8 mouse cellular contexts compared by ENCODE assay signal in the genomic region with DNA sequence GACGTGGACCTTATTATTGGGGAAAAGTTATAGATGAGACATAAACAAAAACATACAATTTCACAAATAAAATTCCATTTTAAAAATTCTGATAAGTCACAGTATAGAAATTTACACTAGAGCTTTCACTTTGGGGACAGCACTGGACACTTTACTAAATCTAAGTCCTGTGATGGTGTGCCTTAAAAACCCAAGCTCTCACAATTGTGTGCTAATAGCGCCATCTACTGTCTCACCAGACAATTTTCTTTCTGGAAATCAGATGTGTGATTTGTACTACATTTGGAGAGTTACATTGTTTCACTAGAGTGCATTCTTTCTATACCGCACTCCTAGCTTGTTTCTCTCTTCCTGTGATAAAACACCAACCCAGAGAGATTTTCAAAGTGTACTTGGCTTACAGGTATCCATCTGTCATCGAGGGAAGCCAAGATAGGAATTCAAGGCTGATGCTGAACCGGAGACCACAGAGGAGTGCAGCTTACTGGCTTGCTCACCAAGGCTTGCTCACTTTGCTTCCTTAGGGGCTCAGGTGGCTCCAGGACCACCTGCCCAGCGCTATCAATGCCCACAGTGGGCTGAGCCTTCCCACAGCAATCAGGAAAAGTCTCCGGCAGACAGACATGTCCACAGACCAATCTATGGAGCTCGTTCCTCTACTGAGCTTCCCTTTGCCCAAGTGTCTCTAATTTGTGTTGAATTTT. TPM values are rescaled to one million over a fixed set of nuclear protein-coding genes. Genes with fewer than 3 reads are reported as not detected.
A peak's percentile ranks its signal among the peaks of the same experiment; 100 is the strongest.
DNase-seq lines count a peak whose midpoint lies in the region; ATAC-seq lines count a peak whose summit lies in the region.

No protein-coding gene starts in this region.

- H3K9me3 ChIP-seq in heart, embryonic 10.5 days: no peaks in the 10 kb centered on the region

- H3K4me3 ChIP-seq in heart, embryonic 10.5 days: no peak overlapping the region

- H3K27me3 ChIP-seq in heart, embryonic 10.5 days (ENCODE audit: insufficient read depth, poor library complexity, severe bottlenecking): peaks cover 4% of the 10 kb centered on the region; the same call in 1 of the 2 replicates

- no peak; the same call in 1 of the 2 replicates for ATAC-seq in monocyte, adult 5-6 weeks (replicated peaks; ENCODE audit: insufficient number of reproducible peaks, low FRiP score, low TSS enrichment, poor library complexity, severe bottlenecking)

- H3K27ac ChIP-seq in heart, embryonic 10.5 days: no peak overlapping the region

- peaks cover 10% of the 10 kb centered on the region for H3K4me1 ChIP-seq in heart, embryonic 10.5 days

- 46% methylated on average over 8 of the region's 8 CpGs for WGBS in heart, embryonic 10.5 days

- H3K36me3 ChIP-seq in heart, embryonic 10.5 days: no peaks in the 10 kb centered on the region

- peak; percentile 54 to 79 for DNase-seq in heart, adult 18-20 months
- no peak for DNase-seq in heart, embryonic 10.5 days (ENCODE audit: low spot score)
- DNase-seq in thymus, postnatal 0 days (ENCODE audit: low spot score): peak; percentile 52
- DNase-seq in thymus, postnatal 25 days: no peak
- DNase-seq in embryo, embryonic 9.5 days (ENCODE audit: extremely low spot score): peak; percentile 48
- DNase-seq in lung, postnatal 36 days: peak; percentile 50
- no peak for DNase-seq in right cerebral cortex, postnatal 36 days (ENCODE audit: low spot score in 2 of 2)

RNA-seq across cellular contexts. Expression of gene Cmas, which starts 21.0 kb away (rescaled TPM):
- 10 to 100 TPM; 30.6 to 35.1 TPM for total RNA-seq in heart, adult 18-20 months (2021)
- polyA plus RNA-seq in heart, embryonic 10.5 days (2016; fragmentation: Nextera tagmentation; extraction: Ambion mirVana): 100 and 105 TPM in 2 replicates
- polyA plus RNA-seq in thymus, postnatal 0 days (2015; fragmentation: Nextera tagmentation; extraction: Ambion mirVana): 84.6 and 94.4 TPM in 2 replicates
- 92.6 to 119 TPM (median 117 TPM) in 3 replicates for total RNA-seq in monocyte, adult 5-6 weeks (2017)

RNA-seq across cellular contexts. Expression of gene Abcc9, which starts 33.3 kb away (rescaled TPM):
- total RNA-seq in heart, adult 18-20 months (2021): 100 to 1,000 TPM; 236 to 257 TPM
- 11.2 and 25.6 TPM in 2 replicates for polyA plus RNA-seq in heart, embryonic 10.5 days (2016; fragmentation: Nextera tagmentation; extraction: Ambion mirVana)
- 1.5 and 1.7 TPM in 2 replicates for polyA plus RNA-seq in thymus, postnatal 0 days (2015; fragmentation: Nextera tagmentation; extraction: Ambion mirVana)
- total RNA-seq in monocyte, adult 5-6 weeks (2017): 0.11 TPM in 1 of 3 replicates, not detected in the others

Comparison
In these comparisons a context has a peak if more than half of its experiments do, and no peak if none do; other contexts are left out.
1. DNase-seq: peak in heart, adult 18-20 months (2 of 2), thymus, postnatal 0 days (single experiment), embryo, embryonic 9.5 days (single experiment) and lung, postnatal 36 days (single experiment); none in heart, embryonic 10.5 days (single experiment), thymus, postnatal 25 days (single experiment) and right cerebral cortex, postnatal 36 days (0 of 2).
2. RNA of gene Abcc9, which starts 33.3 kb away (total RNA-seq): 236 to 257 TPM in heart, adult 18-20 months; 0.11 TPM in monocyte, adult 5-6 weeks; every median in the first group is over 100 times any median in the second.